Mouse (Mus musculus) induced T-regulatory cell, adult 2 months (primary cell): ENCODE measurements around the gene Htr6.

ENCODE experiments used
- DNase-seq: peaks from one replicate; pipeline ENCODE4 v3.0.0-alpha.2; 2012; ENCODE audit warnings: low read depth

The Htr6 gene

GRCm38 (mm10) chr4:139086984-139087383, 11.6 kb upstream of the Htr6 start:
- DNase-seq = peak; percentile 77

DNA sequence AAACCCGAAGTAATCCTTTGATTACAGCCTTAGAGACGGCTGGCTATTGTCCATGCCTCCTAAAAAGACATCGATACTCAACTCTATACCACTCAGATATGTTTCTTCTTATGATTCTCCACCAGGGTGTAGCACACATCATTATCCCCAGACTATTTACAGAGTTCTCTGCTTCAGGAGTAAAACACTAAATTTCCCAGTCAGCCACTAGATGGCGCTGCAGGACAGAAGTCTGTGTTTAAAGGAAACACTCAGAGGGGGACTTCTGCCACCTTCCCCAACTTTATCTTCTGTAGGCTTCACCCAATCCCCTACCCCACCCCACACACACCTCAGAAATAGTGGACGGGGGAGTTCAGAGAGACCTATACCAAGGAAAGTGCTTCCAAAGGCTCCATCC, 10.7 kb upstream of the Htr6 start:
- peak; percentile 94 for DNase-seq

DNA sequence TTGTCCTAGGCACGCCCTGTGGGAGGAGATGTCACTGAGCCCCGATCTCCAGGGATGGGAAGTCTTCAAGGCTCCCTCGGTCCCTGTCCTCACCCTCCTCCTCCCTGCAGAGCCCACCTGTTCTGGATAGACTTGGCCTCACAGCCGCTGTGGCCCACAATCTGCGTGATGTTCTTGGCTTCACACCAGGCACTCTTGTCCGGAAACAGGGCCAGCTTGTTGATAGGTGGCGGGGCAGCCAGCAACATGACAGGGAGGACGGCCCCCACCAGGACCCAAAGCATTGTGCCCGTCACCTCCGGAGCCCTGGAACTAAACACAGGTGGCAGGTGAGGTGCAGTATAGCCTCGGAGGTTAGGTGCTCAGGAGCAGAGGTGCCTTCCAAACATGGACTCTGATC, 10.0 kb upstream of the Htr6 start:
- DNase-seq = no peak

DNA sequence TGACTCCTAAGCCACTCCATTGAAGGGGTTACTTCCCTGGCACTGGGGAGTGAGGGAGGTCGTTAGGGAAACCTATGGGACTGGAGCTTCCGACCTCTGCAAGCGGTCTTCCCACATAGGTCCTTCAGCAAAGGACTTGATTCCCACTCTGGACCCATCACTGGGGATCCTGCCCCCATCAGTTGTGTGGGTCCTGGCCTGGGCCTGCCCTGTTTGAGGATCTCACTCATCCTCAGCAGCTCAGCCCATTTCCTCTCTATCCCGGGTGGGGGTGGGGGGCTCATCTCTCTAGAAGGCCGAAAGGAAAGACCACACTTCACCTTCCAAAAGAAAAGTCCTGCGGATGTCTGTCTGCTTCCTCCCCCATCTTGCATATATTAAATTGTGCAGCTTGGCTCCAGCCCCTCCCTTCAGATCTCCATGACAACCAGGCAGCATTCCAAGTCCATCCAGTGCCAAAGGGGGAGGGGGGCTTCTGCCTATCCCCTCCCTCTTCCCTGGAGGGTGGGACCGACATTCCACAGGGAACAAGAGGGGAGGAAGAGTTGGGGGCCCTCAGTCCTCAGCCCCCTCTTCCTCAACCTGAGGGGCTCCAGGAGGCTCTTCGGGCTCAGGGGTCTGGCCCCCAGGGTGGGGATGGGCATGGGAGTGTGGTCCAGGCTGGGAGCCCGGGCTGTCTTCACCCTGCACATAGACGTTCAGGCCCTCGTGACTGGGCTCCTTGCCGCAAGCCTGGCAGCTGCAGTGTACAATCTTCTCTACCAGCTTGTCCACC, 7.6 kb upstream of the Htr6 start:
- no peak for DNase-seq

GRCm38 (mm10) chr4:139081270-139081931, 6.0 kb upstream of the Htr6 start:
- no peak for DNase-seq

GRCm38 (mm10) chr4:139080259-139080658, 4.9 kb upstream of the Htr6 start:
- DNase-seq = no peak

GRCm38 (mm10) chr4:139079439-139079838, 4.1 kb upstream of the Htr6 start:
- no peak for DNase-seq

DNA sequence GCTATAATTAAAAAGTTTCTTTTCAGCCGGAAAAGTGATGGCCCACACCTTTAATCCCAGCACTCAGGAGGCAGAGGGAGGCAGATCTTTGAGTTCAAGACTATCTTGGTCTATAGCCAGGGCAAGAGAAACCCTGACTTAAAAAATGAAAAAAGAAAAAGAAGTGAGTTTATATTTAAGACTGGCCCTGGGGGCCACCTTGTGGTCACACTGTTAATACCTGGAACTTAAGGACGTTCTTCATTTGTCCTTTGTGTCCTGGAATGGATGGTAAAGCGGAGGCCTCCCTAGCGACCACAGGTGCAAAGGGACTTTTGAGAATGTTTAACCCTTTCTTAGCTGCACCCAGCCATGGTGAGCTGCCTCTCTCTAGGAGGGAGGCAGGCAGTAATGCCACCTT, 3.4 kb upstream of the Htr6 start:
- DNase-seq = no peak

DNA sequence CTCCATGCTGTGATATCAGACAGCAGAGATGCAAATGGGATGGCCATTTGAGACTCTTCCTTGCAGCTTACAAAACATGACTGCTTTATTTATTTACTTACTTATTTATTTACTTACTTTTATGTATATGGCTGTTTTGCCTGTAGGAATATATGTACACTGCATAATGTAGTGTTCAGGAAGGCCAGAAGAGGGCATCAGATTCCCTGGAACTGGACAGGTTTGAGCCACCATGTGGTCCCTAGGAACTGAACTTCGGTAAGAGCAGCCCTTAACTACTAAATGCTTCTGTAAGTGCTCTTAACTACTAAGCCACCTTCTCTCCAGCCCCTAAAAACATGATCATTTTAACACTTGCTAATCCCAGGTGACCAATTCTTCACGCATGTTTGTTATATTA, 2.9 kb upstream of the Htr6 start:
- DNase-seq = peak; percentile 26

- peak; percentile 25 for DNase-seq
These were observed 545 bp upstream of the Htr6 start for GRCm38 (mm10) chr4:139075915-139076314.

DNA sequence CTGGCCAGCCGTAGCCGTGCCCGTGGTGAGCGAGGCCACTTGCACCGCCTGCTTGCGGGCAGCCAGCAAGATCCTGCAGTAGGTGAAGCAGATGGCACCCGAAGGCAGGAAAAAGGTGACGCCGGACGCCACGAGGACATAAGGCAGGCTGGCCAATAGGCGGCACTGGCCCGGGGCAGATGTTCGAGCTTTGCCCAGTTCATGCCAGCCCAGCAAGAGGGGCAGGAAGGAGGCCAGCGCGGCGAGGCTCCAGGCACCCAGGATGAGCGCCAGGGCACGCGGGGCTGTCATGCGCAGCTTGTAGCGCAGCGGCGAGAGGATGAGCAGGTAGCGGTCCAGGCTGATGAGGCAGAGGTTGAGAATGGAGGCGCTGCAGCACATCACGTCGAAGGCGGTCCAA, 1.3 kb downstream of the Htr6 start:
- no peak for DNase-seq

GRCm38 (mm10) chr4:139068287-139068686, 7.1 kb downstream of the Htr6 start:
- no peak for DNase-seq

DNA sequence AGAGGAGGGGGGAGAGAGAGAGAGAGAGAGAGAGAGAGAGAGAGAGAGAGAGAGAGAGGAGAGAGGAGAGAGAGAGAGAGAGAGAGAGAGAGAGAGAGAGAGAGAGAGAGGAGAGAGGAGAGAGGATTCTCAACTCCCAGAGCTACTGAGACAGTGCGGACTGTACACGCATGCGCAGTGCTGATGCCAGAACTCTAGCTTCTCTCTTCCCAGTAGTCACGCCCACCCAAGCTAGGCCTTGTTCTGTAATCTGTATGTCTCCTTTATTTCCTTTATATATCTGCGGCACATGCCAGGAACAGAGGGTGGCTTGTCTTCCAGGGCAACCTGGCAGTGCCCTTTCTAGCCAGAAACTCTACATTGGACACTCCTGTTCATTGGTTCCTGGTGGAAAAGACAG, 10.5 kb downstream of the Htr6 start:
- no peak for DNase-seq

- no peak for DNase-seq
These were observed 15.8 kb downstream of the Htr6 start for GRCm38 (mm10) chr4:139059569-139059968.

- no peak for DNase-seq
These were observed 17.3 kb downstream of the Htr6 start for GRCm38 (mm10) chr4:139058029-139058428.

GRCm38 (mm10) chr4:139057291-139057690, 18.1 kb downstream of the Htr6 start:
- DNase-seq = no peak

GRCm38 (mm10) chr4:139055744-139056143, 19.6 kb downstream of the Htr6 start:
- DNase-seq = no peak

DNA sequence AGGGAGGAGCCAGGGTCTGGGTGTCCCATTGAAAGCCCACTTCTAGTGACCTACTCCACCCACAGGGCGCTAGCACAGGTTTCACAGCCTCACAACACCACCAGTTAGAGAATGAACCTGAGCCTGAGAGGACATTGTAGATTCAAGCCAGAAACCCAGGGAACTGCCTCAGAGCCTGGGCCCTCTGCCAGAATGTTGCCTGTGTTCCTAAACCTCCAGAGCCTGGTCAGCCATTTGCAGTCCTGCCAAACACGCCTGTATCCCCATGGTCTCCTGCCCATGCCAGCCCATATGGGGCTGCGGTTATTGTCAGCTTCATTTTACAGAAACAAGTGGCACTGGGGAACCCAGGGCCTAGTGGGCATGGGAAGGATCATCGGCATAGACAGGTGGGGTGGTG, 20.0 kb downstream of the Htr6 start:
- no peak for DNase-seq

- no peak for DNase-seq
These were observed 21.0 kb downstream of the Htr6 start for GRCm38 (mm10) chr4:139054300-139054923.

DNA sequence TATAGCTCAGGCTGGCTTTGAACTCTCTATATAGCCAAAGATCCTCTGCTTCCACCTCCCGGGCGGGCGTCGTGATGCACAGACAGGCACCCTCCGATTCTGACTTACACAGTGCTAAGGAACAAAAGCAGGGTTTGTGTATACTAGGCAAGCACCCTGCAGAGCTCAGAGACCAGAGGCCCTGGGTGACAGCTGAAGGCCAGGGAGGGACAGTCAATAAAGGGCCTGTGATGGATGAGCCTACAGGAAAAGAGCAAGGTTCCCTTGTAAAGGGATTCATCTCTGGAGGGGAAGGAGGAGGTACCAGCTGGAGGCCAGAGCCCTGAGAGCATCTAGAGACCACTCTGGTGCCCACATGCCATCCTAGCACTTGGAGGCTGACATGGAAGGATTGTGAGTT, 22.0 kb downstream of the Htr6 start:
- no peak for DNase-seq

- DNase-seq = no peak
These were observed 22.6 kb downstream of the Htr6 start for GRCm38 (mm10) chr4:139052796-139053195.

DNA sequence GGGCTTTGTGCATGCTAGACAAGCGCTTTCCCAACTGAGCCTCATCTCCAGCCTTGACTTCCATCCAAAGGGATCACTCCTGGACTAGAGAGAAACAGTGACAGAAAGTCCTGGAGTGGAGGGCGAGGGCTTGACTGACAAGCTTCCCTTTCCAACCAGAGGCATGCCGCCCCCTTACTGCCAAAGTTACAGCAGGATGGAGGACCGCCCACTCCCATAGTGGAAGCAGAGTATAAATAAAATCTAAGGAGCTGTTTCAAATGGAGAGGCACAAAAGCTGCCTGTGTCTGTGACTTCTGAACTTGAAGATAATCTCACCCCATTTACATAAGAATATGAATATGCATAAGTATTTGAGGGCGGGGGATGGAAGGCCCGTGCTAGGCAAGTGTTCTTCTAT, 26.9 kb downstream of the Htr6 start:
- no peak for DNase-seq

DNA sequence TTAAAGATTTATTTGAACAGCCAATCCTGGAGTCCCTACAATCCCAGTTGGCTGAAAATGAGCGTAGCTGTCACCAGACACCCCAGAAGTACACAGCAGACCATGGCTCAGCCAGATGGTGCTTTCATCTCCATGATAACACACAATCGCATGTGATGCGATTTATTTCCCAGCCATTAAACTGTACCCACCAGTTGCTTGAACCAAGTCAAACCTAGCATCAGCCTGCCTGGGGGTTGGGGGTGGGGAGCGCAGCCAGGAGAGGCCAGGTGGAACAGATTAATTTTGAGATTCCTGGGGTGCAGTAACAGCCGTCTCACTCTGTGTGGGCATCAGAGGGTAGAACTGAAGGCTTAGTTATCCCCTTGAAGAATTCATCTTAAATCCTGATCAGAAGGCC, 29.0 kb downstream of the Htr6 start:
- no peak for DNase-seq
